Comparison of ENCODE assay signal across 10 mouse cellular contexts in genomic region chr4:8232393-8233111, GRCm38 (mm10). TPM values are rescaled to one million over a fixed set of nuclear protein-coding genes. Genes with fewer than 3 reads are reported as not detected.
A peak's percentile ranks its signal among the peaks of the same experiment; 100 is the strongest.
DNase-seq lines count a peak whose midpoint lies in the region; ATAC-seq and TF ChIP-seq lines count a peak whose summit lies in the region.
"Had no signal": no experiment of that assay in that cellular context is flagged by ENCODE, and none has a peak within 500 bp of the region (broad histone marks: within the 10 kb centered on the region; RNA-seq: fewer than 3 reads in every experiment).

No protein-coding gene starts in this region.

- H3K36me3 ChIP-seq in embryonic facial prominence, embryonic 14.5 days (ENCODE audit: control insufficient read depth, insufficient read depth, low read length) = no peaks in the 10 kb centered on the region
- no peaks in the 10 kb centered on the region for H3K36me3 ChIP-seq in embryonic facial prominence, embryonic 10.5 days (replicated peaks)
- H3K36me3 ChIP-seq in heart, embryonic 16.5 days (ENCODE audit: control insufficient read depth, insufficient read depth) = no peaks in the 10 kb centered on the region
- H3K36me3 ChIP-seq: liver, embryonic 13.5 days; neural tube, embryonic 13.5 days had no signal

- no peaks in the 10 kb centered on the region for H3K9me3 ChIP-seq in embryonic facial prominence, embryonic 14.5 days (ENCODE audit: control insufficient read depth, low read length)
- no peaks in the 10 kb centered on the region for H3K9me3 ChIP-seq in embryonic facial prominence, embryonic 10.5 days
- H3K9me3 ChIP-seq in heart, embryonic 16.5 days (replicated peaks; ENCODE audit: control insufficient read depth, low read length) = no peaks in the 10 kb centered on the region
- H3K9me3 ChIP-seq: liver, embryonic 13.5 days; neural tube, embryonic 13.5 days had no signal

- WGBS in embryonic facial prominence, embryonic 14.5 days = 61% methylated on average over 12 of the region's 12 CpGs
- 70% methylated on average over 12 of the region's 12 CpGs for WGBS in embryonic facial prominence, embryonic 10.5 days
- 37% methylated on average over 12 of the region's 12 CpGs for WGBS in heart, embryonic 16.5 days

- no peaks in the 10 kb centered on the region for H3K27me3 ChIP-seq in embryonic facial prominence, embryonic 14.5 days (replicated peaks; ENCODE audit: control insufficient read depth, insufficient read depth, low read length)
- H3K27me3 ChIP-seq in embryonic facial prominence, embryonic 10.5 days (replicated peaks; ENCODE audit: low read depth, poor library complexity, severe bottlenecking) = peaks cover 9% of the 10 kb centered on the region
- H3K27me3 ChIP-seq in heart, embryonic 16.5 days (ENCODE audit: control insufficient read depth, insufficient read depth, low read length) = no peaks in the 10 kb centered on the region
- H3K27me3 ChIP-seq: liver, embryonic 13.5 days had no signal

- no peak overlapping the region for H3K27ac ChIP-seq in embryonic facial prominence, embryonic 14.5 days (replicated peaks; ENCODE audit: low read depth, low read length)
- H3K27ac ChIP-seq in embryonic facial prominence, embryonic 10.5 days (replicated peaks) = no peak overlapping the region
- no peak overlapping the region for H3K27ac ChIP-seq in heart, embryonic 16.5 days (ENCODE audit: low read length)
- no peak overlapping the region for H3K27ac ChIP-seq in left cerebral cortex, adult 2 months
- H3K27ac ChIP-seq: liver, embryonic 13.5 days; neural tube, embryonic 13.5 days had no signal

- no peak overlapping the region for H3K9ac ChIP-seq in embryonic facial prominence, embryonic 14.5 days (ENCODE audit: low read depth, low read length)
- H3K9ac ChIP-seq in heart, embryonic 16.5 days (ENCODE audit: low read length) = no peak overlapping the region
- H3K9ac ChIP-seq: liver, embryonic 13.5 days; neural tube, embryonic 13.5 days had no signal

- intact Hi-C loops in left cerebral cortex, adult 2 months (cut with DNase I) = no loop called here

- DNase-seq in embryonic facial prominence, embryonic 14.5 days (ENCODE audit: low spot score) = peak; percentile 10
- DNase-seq in embryonic facial prominence, embryonic 10.5 days (ENCODE audit: low spot score) = no peak
- DNase-seq in 416B (ENCODE audit: low read depth) = peak; percentile 36
- peak; percentile 21 for DNase-seq in kidney, postnatal 10 days
- DNase-seq in left cerebral cortex, adult 11 months (ENCODE audit: low spot score) = no peak
- no peak for DNase-seq in left cerebral cortex, adult 2 months (ENCODE audit: extremely low spot score in 1 of 2, low spot score in 2 of 2)
- DNase-seq in thymus, postnatal 36 days = no peak
- DNase-seq: liver, embryonic 13.5 days had no signal

- H3K4me1 ChIP-seq in embryonic facial prominence, embryonic 14.5 days (ENCODE audit: control insufficient read depth, insufficient read depth, low read length) = no peaks in the 10 kb centered on the region
- peaks cover 6% of the 10 kb centered on the region for H3K4me1 ChIP-seq in embryonic facial prominence, embryonic 10.5 days
- 0 out of 2 replicates have a peak, but pooled peaks cover 4% of the 10 kb centered on the region for H3K4me1 ChIP-seq in heart, embryonic 16.5 days (ENCODE audit: control insufficient read depth, insufficient read depth, low read length)
- H3K4me1 ChIP-seq: liver, embryonic 13.5 days had no signal

- ATAC-seq in embryonic facial prominence, embryonic 14.5 days (ENCODE audit: low read depth) = peak; percentile 33; the same call in 1 of the 2 replicates
- ATAC-seq in heart, embryonic 16.5 days (replicated peaks; ENCODE audit: extremely low read depth, insufficient read depth, low FRiP score) = peak; percentile 63

- TF ChIP-seq CTCF in left cerebral cortex, adult 2 months (IDR thresholded peaks at IDR 0.05) = no peak

- H3K4me2 ChIP-seq in embryonic facial prominence, embryonic 14.5 days (ENCODE audit: low read depth, low read length) = no peak overlapping the region
- no peak overlapping the region for H3K4me2 ChIP-seq in heart, embryonic 16.5 days (ENCODE audit: low read depth, low read length)
- H3K4me2 ChIP-seq: liver, embryonic 13.5 days; neural tube, embryonic 13.5 days had no signal

- no peak overlapping the region for H3K4me3 ChIP-seq in embryonic facial prominence, embryonic 14.5 days (ENCODE audit: low read depth, low read length)
- no peak overlapping the region for H3K4me3 ChIP-seq in embryonic facial prominence, embryonic 10.5 days
- no peak overlapping the region for H3K4me3 ChIP-seq in heart, embryonic 16.5 days (ENCODE audit: low read length)
- no peak overlapping the region for H3K4me3 ChIP-seq in left cerebral cortex, adult 2 months
- H3K4me3 ChIP-seq: liver, embryonic 13.5 days; neural tube, embryonic 13.5 days had no signal

RNA-seq across cellular contexts. Expression of gene Car8, which starts 6.3 kb away (rescaled TPM):
- polyA plus RNA-seq in embryonic facial prominence, embryonic 14.5 days (2014; fragmentation: Nextera tagmentation; extraction: Ambion mirVana) = 3.5 and 4.5 TPM in 2 replicates
- polyA plus RNA-seq in embryonic facial prominence, embryonic 10.5 days (2016; fragmentation: Nextera tagmentation; extraction: Ambion mirVana) = 2.4 and 2.9 TPM in 2 replicates
- polyA plus RNA-seq in heart, embryonic 16.5 days (2015; fragmentation: Nextera tagmentation; extraction: Ambion mirVana) = 12.0 and 12.9 TPM in 2 replicates
- 1 to 10 TPM; 6.8 to 8.4 TPM for total RNA-seq in left cerebral cortex, adult 2 months (2021)

Comparison
In these comparisons a context has a peak if more than half of its experiments do, and no peak if none do; other contexts are left out.
1. DNase-seq: peak in embryonic facial prominence, embryonic 14.5 days (single experiment), 416B (single experiment) and kidney, postnatal 10 days (single experiment); none in embryonic facial prominence, embryonic 10.5 days (single experiment), left cerebral cortex, adult 11 months (single experiment), left cerebral cortex, adult 2 months (0 of 2) and thymus, postnatal 36 days (0 of 2).